Mouse (Mus musculus) spleen, adult 2 months (tissue): ENCODE measurements around the gene Lrrc29.

Source experiments
- CTCF ChIP-seq: fragments of 200-500 bp; IDR thresholded peaks from 2 replicates; pipeline ENCODE4 v1.5.1; 2011; ENCODE audit warnings: mild to moderate bottlenecking, inconsistent platforms; ENCODE audit not compliant: insufficient read depth, insufficient read length, insufficient replicate concordance; ENCODE audit errors: extremely low read depth
- POLR2A ChIP-seq: fragments of 200-500 bp; IDR thresholded peaks from 2 replicates; pipeline ENCODE4 v1.6.1; 2011; ENCODE audit warnings: low read depth, low read length, inconsistent platforms

DNA sequence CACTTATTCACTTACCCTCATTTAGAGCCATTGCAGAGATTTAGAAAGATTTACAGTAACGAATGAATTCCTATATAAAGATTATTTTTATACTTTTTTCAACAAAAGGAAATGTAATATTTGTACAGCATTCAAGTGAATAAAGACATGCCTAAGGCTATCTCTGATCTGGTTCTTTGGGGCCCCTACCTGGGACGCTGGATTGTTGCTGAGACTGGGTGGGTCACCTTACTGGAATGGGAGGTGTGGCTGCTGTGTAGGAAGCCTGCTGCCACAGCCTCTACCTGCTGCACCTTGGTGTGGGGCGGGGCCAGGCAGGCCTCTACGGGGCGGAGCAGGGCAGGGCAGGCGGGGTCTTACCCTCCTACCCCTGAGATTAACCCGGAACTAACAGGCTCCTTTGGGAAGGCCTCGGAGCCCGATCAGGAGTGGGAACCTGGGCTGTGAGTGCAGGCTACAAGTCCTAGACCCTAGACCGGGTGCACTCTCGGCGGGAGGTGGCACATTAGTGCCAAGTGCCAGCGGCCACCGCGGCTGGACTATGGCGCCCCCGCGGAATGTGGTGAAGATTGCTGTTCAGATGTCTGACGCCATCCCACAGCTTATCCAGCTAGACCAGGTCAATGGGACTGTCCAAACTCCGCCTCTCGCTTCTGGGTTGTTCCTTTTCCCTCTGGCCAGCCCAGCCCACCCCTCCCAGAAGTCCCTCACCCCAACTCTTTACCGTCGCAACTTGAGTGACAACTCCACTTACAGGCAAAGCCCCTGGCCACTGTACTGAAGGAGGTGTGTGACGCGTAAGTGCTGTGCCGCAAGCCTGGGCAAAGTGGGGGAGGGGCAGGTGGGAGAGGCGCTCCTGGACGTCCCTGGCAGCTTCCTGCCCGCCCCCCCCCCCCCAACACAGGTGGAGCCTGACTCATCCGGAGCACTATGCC is 20.6 kb downstream of the Lrrc29 start, which contains the start of gene Elmo3:
- TF ChIP-seq POLR2A (no peak), CTCF (no peak)
